14 mouse cellular contexts compared by ENCODE assay signal in genomic region chr11:115869393-115869792, GRCm38 (mm10). TPM values are rescaled to one million over a fixed set of nuclear protein-coding genes. Genes with fewer than 3 reads are reported as not detected.
DNase-seq lines count a peak whose midpoint lies in the region; ATAC-seq and TF ChIP-seq lines count a peak whose summit lies in the region.
"Had no signal": no experiment of that assay in that cellular context is flagged by ENCODE, and none has a peak within 500 bp of the region (broad histone marks: within the 10 kb centered on the region; RNA-seq: fewer than 3 reads in every experiment).

No protein-coding gene starts in this region.

- no peak for TF ChIP-seq POLR2A in MEL (IDR thresholded peaks at IDR 0.05; ENCODE audit: control insufficient read depth in 1 of 2, insufficient read depth in 1 of 2, low read depth in 1 of 2, low read length in 2 of 2, poor library complexity in 1 of 2)

- peak; percentile 73 for DNase-seq in MEL (ENCODE audit: low read depth, low spot score)
- DNase-seq in testis, postnatal 14 days (ENCODE audit: low spot score), result no peak
- DNase-seq in spleen, adult 12 weeks (ENCODE audit: low spot score), result no peak
- no peak for DNase-seq in thymus, postnatal 36 days
- DNase-seq: heart, postnatal 36 days; kidney, postnatal 10 days; right cerebral cortex, postnatal 14 days had no signal

- no peak overlapping the region for H3K27ac ChIP-seq in MEL (ENCODE audit: control insufficient read depth, low read depth, low read length)
- H3K27ac ChIP-seq in liver, embryonic 15.5 days (replicated peaks), result 0 out of 2 replicates have a peak overlapping the region, but pooled peaks have one; percentile 9
- H3K27ac ChIP-seq: embryonic facial prominence, embryonic 12.5 days; neural tube, embryonic 12.5 days had no signal

- H3K27me3 ChIP-seq in MEL (ENCODE audit: control insufficient read depth in 1 of 2, insufficient read depth in 2 of 2, low read length in 2 of 2), result peaks cover 0 to 3% of the 10 kb centered on the region in 2 experiments; a peak in 1 of 4 replicates
- H3K27me3 ChIP-seq in liver, embryonic 15.5 days, result peaks cover 23% of the 10 kb centered on the region
- H3K27me3 ChIP-seq: neural tube, embryonic 12.5 days had no signal

- peaks cover 0 to 10% of the 10 kb centered on the region in 2 experiments; a peak in 2 of 4 replicates for H3K4me1 ChIP-seq in MEL (ENCODE audit: control insufficient read depth in 1 of 2, insufficient read depth in 2 of 2, low read length in 2 of 2)
- H3K4me1 ChIP-seq in liver, embryonic 15.5 days (replicated peaks), result peaks cover 23% of the 10 kb centered on the region
- H3K4me1 ChIP-seq: embryonic facial prominence, embryonic 12.5 days; neural tube, embryonic 12.5 days had no signal

- H3K4me2 ChIP-seq in liver, embryonic 15.5 days, result peak overlapping the region; percentile 13; the same call in 1 of the 2 replicates
- H3K4me2 ChIP-seq: embryonic facial prominence, embryonic 12.5 days; neural tube, embryonic 12.5 days had no signal

- H3K9me3 ChIP-seq in MEL (replicated peaks; ENCODE audit: insufficient read depth, low read length), result no peaks in the 10 kb centered on the region
- no peaks in the 10 kb centered on the region for H3K9me3 ChIP-seq in liver, embryonic 15.5 days (replicated peaks)
- H3K9me3 ChIP-seq: embryonic facial prominence, embryonic 12.5 days; neural tube, embryonic 12.5 days had no signal

- H3K9ac ChIP-seq in MEL (ENCODE audit: control insufficient read depth, low read depth, low read length, poor library complexity, severe bottlenecking), result no peak overlapping the region
- no peak overlapping the region for H3K9ac ChIP-seq in liver, embryonic 15.5 days
- H3K9ac ChIP-seq: embryonic facial prominence, embryonic 12.5 days; neural tube, embryonic 12.5 days had no signal

- ATAC-seq in common myeloid progenitor, adult 5-6 weeks (replicated peaks; ENCODE audit: low read depth, poor library complexity, severe bottlenecking), result peak; percentile 83
- ATAC-seq in liver, embryonic 15.5 days (ENCODE audit: insufficient read depth), result 0 out of 2 replicates have a peak, but pooled peaks have one; percentile 18
- ATAC-seq in megakaryocyte-erythroid progenitor cell, adult 5-6 weeks (replicated peaks; ENCODE audit: low FRiP score, low TSS enrichment, poor library complexity, severe bottlenecking), result peak; percentile 53

- H3K79me2 ChIP-seq in MEL (ENCODE audit: control insufficient read depth, insufficient read depth, low read length, poor library complexity), result no peaks in the 10 kb centered on the region

- no peak for TF ChIP-seq EP300 in MEL (IDR thresholded peaks at IDR 0.05; ENCODE audit: low read depth in 1 of 2, low read length in 2 of 2)

- no peak for TF ChIP-seq CTCF in MEL (IDR thresholded peaks at IDR 0.05 in 2 of 3, conservative IDR thresholded peaks at IDR 0.05 in 1 of 3; ENCODE audit: control insufficient read depth in 1 of 3, insufficient read depth in 1 of 3, low read depth in 2 of 3, low read length in 3 of 3, poor library complexity in 1 of 3, severe bottlenecking in 1 of 3)

- no peak overlapping the region for H3K4me3 ChIP-seq in MEL (ENCODE audit: control insufficient read depth in 1 of 2, insufficient read depth in 1 of 2, low read depth in 2 of 2, low read length in 2 of 2)
- H3K4me3 ChIP-seq in liver, embryonic 15.5 days (replicated peaks), result no peak overlapping the region
- H3K4me3 ChIP-seq: embryonic facial prominence, embryonic 12.5 days; neural tube, embryonic 12.5 days had no signal

- 28% methylated on average over 8 of the region's 8 CpGs for WGBS in liver, embryonic 15.5 days (ENCODE audit: insufficient replicate concordance)

- no peaks in the 10 kb centered on the region for H3K36me3 ChIP-seq in MEL (ENCODE audit: control insufficient read depth in 1 of 2, insufficient read depth in 2 of 2, low read length in 2 of 2)
- H3K36me3 ChIP-seq in liver, embryonic 15.5 days (replicated peaks), result no peaks in the 10 kb centered on the region
- H3K36me3 ChIP-seq: embryonic facial prominence, embryonic 12.5 days; neural tube, embryonic 12.5 days had no signal

- no peak for TF ChIP-seq RAD21 in MEL (IDR thresholded peaks at IDR 0.05; ENCODE audit: low read depth, low read length)

TF ChIP-seq in MEL, 35 proteins besides CTCF, POLR2A, EP300 and RAD21:
- TF ChIP-seq ZNF384 (IDR thresholded peaks at IDR 0.05; ENCODE audit: low read depth, low read length) (peak; percentile 49), MAZ (IDR thresholded peaks at IDR 0.05; ENCODE audit: low read depth, low read length) (no peak)

RNA-seq across cellular contexts. Expression of gene Myo15b, which starts 11.2 kb away (rescaled TPM):
- total RNA-seq in MEL (2012; rRNA removed), result 1.3 and 1.5 TPM in 2 replicates
- 1 to 10 TPM in 1 of 2 experiments, not detected in 1; 3.2 TPM for polyA plus RNA-seq in MEL (2012; ENCODE audit: insufficient read depth in 1 of 2, insufficient read length in 2 of 2, low read depth in 1 of 2, low replicate concordance in 2 of 2, missing spikeins in 1 of 2)
- 3.3 and 3.7 TPM in 2 replicates for total RNA-seq in common myeloid progenitor, adult 5-6 weeks (2017)
- 0.45 and 0.46 TPM in 2 replicates for polyA plus RNA-seq in liver, embryonic 15.5 days (2015; fragmentation: Nextera tagmentation; extraction: Ambion mirVana)
- total RNA-seq in megakaryocyte-erythroid progenitor cell, adult 5-6 weeks (2014; fragmentation: Nextera tagmentation), result 0.11 TPM in 1 of 2 replicates, not detected in the other
- total RNA-seq in megakaryocyte-erythroid progenitor cell, adult 5-6 weeks (2017), result 0.69 TPM in 1 of 2 replicates, not detected in the other

RNA-seq across cellular contexts. Expression of gene Smim5, which starts 30.4 kb away (rescaled TPM):
- 24.9 and 41.0 TPM in 2 replicates for total RNA-seq in MEL (2012; rRNA removed)
- polyA plus RNA-seq in MEL (2012; ENCODE audit: insufficient read depth in 1 of 2, insufficient read length in 2 of 2, low read depth in 1 of 2, low replicate concordance in 2 of 2, missing spikeins in 1 of 2), result 10 to 100 TPM in 1 of 2 experiments, not detected in 1; 24.8 TPM
- 31.2 and 35.4 TPM in 2 replicates for total RNA-seq in common myeloid progenitor, adult 5-6 weeks (2017)
- polyA plus RNA-seq in liver, embryonic 15.5 days (2015; fragmentation: Nextera tagmentation; extraction: Ambion mirVana), result 37.8 and 40.0 TPM in 2 replicates
- 40.3 and 83.8 TPM in 2 replicates for total RNA-seq in megakaryocyte-erythroid progenitor cell, adult 5-6 weeks (2014; fragmentation: Nextera tagmentation)
- 24.6 and 29.4 TPM in 2 replicates for total RNA-seq in megakaryocyte-erythroid progenitor cell, adult 5-6 weeks (2017)
- total RNA-seq: liver, adult 2 months had no signal

RNA-seq across cellular contexts. Expression of gene Smim6, which starts 42.4 kb away (rescaled TPM):
- total RNA-seq in MEL (2012; rRNA removed), result 1.2 and 1.3 TPM in 2 replicates
- polyA plus RNA-seq in MEL (2012; ENCODE audit: insufficient read depth in 1 of 2, insufficient read length in 2 of 2, low read depth in 1 of 2, low replicate concordance in 2 of 2, missing spikeins in 1 of 2), result 1 to 10 TPM in 1 of 2 experiments, not detected in 1; 3.8 TPM
- total RNA-seq in common myeloid progenitor, adult 5-6 weeks (2017), result 0.34 and 2.0 TPM in 2 replicates
- 2.7 and 3.3 TPM in 2 replicates for polyA plus RNA-seq in liver, embryonic 15.5 days (2015; fragmentation: Nextera tagmentation; extraction: Ambion mirVana)
- total RNA-seq in megakaryocyte-erythroid progenitor cell, adult 5-6 weeks (2014; fragmentation: Nextera tagmentation), result 2.0 and 5.2 TPM in 2 replicates
- total RNA-seq in megakaryocyte-erythroid progenitor cell, adult 5-6 weeks (2017), result not detected in 2 replicates
- polyA plus RNA-seq: frontal cortex, adult 2 months had no signal

RNA-seq across cellular contexts. Expression of gene Llgl2, which starts 45.5 kb away (rescaled TPM):
- 13.7 and 15.9 TPM in 2 replicates for total RNA-seq in MEL (2012; rRNA removed)
- polyA plus RNA-seq in MEL (2012; ENCODE audit: insufficient read depth in 1 of 2, insufficient read length in 2 of 2, low read depth in 1 of 2, low replicate concordance in 2 of 2, missing spikeins in 1 of 2), result 10 to 100 TPM in 1 of 2 experiments, not detected in 1; 22.6 TPM
- 3.8 and 6.2 TPM in 2 replicates for total RNA-seq in common myeloid progenitor, adult 5-6 weeks (2017)
- 11.9 and 16.2 TPM in 2 replicates for polyA plus RNA-seq in liver, embryonic 15.5 days (2015; fragmentation: Nextera tagmentation; extraction: Ambion mirVana)
- total RNA-seq in megakaryocyte-erythroid progenitor cell, adult 5-6 weeks (2014; fragmentation: Nextera tagmentation), result 8.9 and 12.7 TPM in 2 replicates
- total RNA-seq in megakaryocyte-erythroid progenitor cell, adult 5-6 weeks (2017), result 4.0 and 8.0 TPM in 2 replicates

RNA-seq across cellular contexts. Expression of gene Tsen54, which starts 54.9 kb away (rescaled TPM):
- total RNA-seq in MEL (2012; rRNA removed), result 55.5 and 72.0 TPM in 2 replicates
- 10 to 100 TPM in 1 of 2 experiments, not detected in 1; 55.8 TPM for polyA plus RNA-seq in MEL (2012; ENCODE audit: insufficient read depth in 1 of 2, insufficient read length in 2 of 2, low read depth in 1 of 2, low replicate concordance in 2 of 2, missing spikeins in 1 of 2)
- total RNA-seq in common myeloid progenitor, adult 5-6 weeks (2017), result 12.2 and 22.2 TPM in 2 replicates
- 13.7 and 18.7 TPM in 2 replicates for polyA plus RNA-seq in liver, embryonic 15.5 days (2015; fragmentation: Nextera tagmentation; extraction: Ambion mirVana)
- total RNA-seq in megakaryocyte-erythroid progenitor cell, adult 5-6 weeks (2014; fragmentation: Nextera tagmentation), result 20.4 and 32.6 TPM in 2 replicates
- 16.8 and 17.1 TPM in 2 replicates for total RNA-seq in megakaryocyte-erythroid progenitor cell, adult 5-6 weeks (2017)

Comparison
In these comparisons a context has a peak if more than half of its experiments do, and no peak if none do; other contexts are left out.
1. ATAC-seq: peak in every context shown above with its lines; median percentile 83 in common myeloid progenitor, adult 5-6 weeks; 53 in megakaryocyte-erythroid progenitor cell, adult 5-6 weeks; 18 in liver, embryonic 15.5 days.